Mouse (Mus musculus): ENCODE data around the gene Elk4. TPM values are rescaled to one million over a fixed set of nuclear protein-coding genes. Genes with fewer than 3 reads are reported as not detected.

Gene Elk4
- total RNA-seq, 2 experiments from 2014 or later: 69.6 to 76.1 TPM

GRCm38 (mm10) chr1:131990083-131990760 is 17.2 kb upstream of the Elk4 start:
- DNase-seq: peak; percentile 54
- intact Hi-C loops (cut with DNase I): no loop called here
- no peak overlapping the region for H3K4me3 ChIP-seq
- no peak for TF ChIP-seq CTCF (IDR thresholded peaks at IDR 0.05)
- H3K27ac ChIP-seq: peak overlapping the region; percentile 64

GRCm38 (mm10) chr1:131992561-131993001 is 14.8 kb upstream of the Elk4 start:
- Histone ChIP-seq H3K27ac (no peak overlapping the region), H3K4me3 (no peak overlapping the region)
- no peak for DNase-seq
- intact Hi-C loops (cut with DNase I): no loop called here
- no peak for TF ChIP-seq CTCF (IDR thresholded peaks at IDR 0.05)

DNA sequence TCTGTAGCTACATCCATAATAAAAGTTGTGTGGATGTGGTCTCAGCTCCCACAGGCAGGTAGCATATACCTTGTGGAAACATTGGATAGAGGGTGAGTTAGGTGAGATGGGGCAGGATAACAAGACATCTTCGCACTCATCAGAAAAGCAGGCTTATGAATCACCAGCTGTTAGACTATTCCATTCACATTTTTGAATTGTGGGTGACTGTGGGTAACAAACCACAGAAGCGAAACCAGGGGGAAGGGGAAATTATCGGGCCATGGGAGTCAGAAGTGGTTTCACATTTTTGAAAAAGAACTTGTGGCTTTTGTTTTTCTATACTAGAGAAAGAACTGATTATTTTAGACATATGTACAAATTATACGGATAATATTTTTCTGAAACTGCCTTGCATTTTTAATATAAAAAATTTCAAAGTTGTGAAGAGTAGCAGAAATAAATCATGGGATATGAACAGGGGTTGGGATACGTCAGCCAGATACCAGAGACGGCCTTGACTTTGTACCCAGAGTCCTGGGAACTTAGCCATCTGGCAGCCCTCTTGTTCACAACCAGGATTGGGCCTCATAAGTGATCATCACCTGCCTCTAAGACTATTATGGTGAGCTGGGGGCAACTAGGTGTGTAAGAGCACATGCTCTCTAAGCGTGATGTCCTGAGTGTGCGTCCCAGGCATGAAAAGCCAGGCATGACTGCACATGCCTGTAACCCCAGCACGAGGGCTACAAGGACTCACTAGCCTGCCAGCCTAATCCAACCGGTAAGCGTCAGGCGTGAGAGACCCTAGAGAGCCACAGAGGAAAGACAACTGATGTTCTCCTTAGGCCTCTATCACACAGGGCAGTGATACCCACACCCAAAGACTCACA is 14.0 kb upstream of the Elk4 start:
- no peak overlapping the region for H3K4me3 ChIP-seq
- TF ChIP-seq CTCF (IDR thresholded peaks at IDR 0.05): no peak
- peak; percentile 83 for DNase-seq
- H3K27ac ChIP-seq: peak overlapping the region; percentile 28; the same call in 1 of the 2 replicates
- intact Hi-C loops (cut with DNase I): no loop called here

DNA sequence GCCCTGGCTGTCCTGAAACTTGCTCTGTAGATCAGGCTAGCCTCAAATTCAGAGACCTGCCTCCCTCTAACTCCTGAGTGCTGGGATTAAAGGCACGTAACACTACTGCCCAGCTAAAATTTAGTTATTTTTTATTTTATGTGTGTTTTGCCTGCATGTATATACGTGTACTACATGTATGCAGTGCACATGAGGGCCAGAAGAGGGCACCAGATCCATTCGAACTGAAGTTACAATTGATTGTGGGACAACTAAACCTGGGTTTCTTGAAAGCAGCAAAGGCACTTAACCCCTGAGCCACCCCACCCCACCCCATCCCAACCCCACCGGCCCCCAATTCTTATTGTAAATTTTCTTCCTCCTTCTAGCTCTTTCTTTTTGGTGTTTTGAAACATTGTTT is 12.3 kb upstream of the Elk4 start:
- Histone ChIP-seq H3K4me3 (no peak overlapping the region), H3K27ac (no peak overlapping the region)
- peak; percentile 91 for TF ChIP-seq CTCF (IDR thresholded peaks at IDR 0.05)
- intact Hi-C loops (cut with DNase I): loop anchor here (1.0 kb wide), 2 partner anchors 50 to 121 kb away; no protein-coding TSS in a partner anchor
- DNase-seq: peak; percentile 65

DNA sequence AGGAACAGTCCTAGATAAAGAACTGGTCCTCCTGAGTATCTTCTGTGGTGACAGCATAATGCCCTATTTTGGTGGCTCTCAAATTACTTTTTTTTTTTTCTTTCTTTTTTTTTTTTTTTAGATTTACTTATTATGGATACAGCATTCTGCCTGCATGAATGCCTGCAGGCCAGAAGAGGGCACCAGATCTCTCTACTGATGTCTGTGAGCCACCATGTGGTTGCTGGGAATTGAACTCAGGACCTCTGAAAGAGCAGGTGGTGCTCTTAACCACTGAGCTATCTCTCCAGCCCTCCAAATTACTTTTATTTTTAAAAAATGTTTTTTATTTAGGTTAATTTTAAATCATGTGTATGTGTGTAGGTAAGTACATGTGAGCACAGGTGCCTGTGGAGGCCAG is 6.9 kb upstream of the Elk4 start:
- intact Hi-C loops (cut with DNase I): no loop called here
- no peak overlapping the region for H3K27ac ChIP-seq

GRCm38 (mm10) chr1:132001880-132002330 is 5.5 kb upstream of the Elk4 start:
- intact Hi-C loops (cut with DNase I): no loop called here
- no peak for DNase-seq
- Histone ChIP-seq H3K4me3 (no peak overlapping the region), H3K27ac (no peak overlapping the region)
- TF ChIP-seq CTCF (IDR thresholded peaks at IDR 0.05): no peak

More for the DNA sequence above, 6.9 kb upstream of the Elk4 start:
- TF ChIP-seq CTCF (IDR thresholded peaks at IDR 0.05): peak; percentile 64
- no peak overlapping the region for H3K4me3 ChIP-seq
- DNase-seq: no peak

- no peak overlapping the region for H3K4me3 ChIP-seq
- DNase-seq: no peak
- TF ChIP-seq CTCF (IDR thresholded peaks at IDR 0.05): no peak
- peak overlapping the region; percentile 100 for H3K27ac ChIP-seq
- intact Hi-C loops (cut with DNase I): no loop called here
Observed at GRCm38 (mm10) chr1:132003111-132003510, 4.3 kb upstream of the Elk4 start.

GRCm38 (mm10) chr1:132003817-132004216 is 3.6 kb upstream of the Elk4 start:
- TF ChIP-seq CTCF (IDR thresholded peaks at IDR 0.05): no peak
- DNase-seq: no peak
- H3K4me3 ChIP-seq: no peak overlapping the region
- H3K27ac ChIP-seq: peak overlapping the region; percentile 100
- intact Hi-C loops (cut with DNase I): no loop called here

GRCm38 (mm10) chr1:132004574-132005180 is 2.7 kb upstream of the Elk4 start:
- intact Hi-C loops (cut with DNase I): no loop called here
- Histone ChIP-seq H3K4me3 (no peak overlapping the region), H3K27ac (peak overlapping the region; percentile 100)
- no peak for TF ChIP-seq CTCF (IDR thresholded peaks at IDR 0.05)
- no peak for DNase-seq

DNA sequence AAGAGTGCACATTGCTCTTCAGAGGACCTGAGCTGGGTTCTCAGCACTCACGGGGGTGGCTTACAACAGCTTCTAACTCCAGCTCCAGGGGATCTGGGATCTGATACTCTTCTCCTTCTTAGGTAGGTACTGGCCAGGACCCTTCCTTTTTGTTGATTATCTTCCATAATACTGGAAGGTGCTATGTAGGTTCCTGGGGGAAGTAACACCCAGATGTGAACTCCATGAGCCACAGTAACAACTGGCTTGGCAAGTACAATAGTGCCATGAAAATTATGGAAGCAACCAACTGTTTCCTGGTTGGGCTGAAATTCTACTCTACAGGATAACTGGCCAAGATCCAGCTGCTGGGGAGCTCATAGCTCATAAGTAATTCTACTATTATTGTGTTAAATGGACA is 1.9 kb upstream of the Elk4 start:
- no peak for TF ChIP-seq CTCF (IDR thresholded peaks at IDR 0.05)
- H3K27ac ChIP-seq: peak overlapping the region; percentile 100
- H3K4me3 ChIP-seq: no peak overlapping the region
- intact Hi-C loops (cut with DNase I): no loop called here
- no peak for DNase-seq

DNA sequence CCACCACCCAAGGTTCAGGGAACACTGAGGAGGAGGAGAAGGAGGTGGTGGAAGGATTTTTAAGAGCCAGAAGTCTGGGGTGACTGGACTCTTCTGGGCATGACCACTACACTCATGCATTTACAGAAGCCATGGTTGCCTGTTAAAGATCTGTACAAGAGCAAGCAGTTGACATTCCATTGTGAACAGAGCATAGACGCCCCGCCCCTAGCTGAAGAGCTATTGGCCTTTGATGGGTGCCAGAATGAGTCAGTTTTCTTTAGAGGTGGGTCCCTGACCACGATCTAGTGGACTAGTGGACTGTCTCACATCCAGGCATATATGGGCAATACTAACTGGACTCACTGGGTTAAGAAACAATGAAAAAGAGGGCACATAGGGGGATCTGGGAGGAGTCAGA is 1.4 kb upstream of the Elk4 start:
- Histone ChIP-seq H3K4me3 (no peak overlapping the region), H3K27ac (peak overlapping the region; percentile 100; the same call in 1 of the 2 replicates)
- TF ChIP-seq CTCF (IDR thresholded peaks at IDR 0.05): no peak
- no peak for DNase-seq
- intact Hi-C loops (cut with DNase I): no loop called here

DNA sequence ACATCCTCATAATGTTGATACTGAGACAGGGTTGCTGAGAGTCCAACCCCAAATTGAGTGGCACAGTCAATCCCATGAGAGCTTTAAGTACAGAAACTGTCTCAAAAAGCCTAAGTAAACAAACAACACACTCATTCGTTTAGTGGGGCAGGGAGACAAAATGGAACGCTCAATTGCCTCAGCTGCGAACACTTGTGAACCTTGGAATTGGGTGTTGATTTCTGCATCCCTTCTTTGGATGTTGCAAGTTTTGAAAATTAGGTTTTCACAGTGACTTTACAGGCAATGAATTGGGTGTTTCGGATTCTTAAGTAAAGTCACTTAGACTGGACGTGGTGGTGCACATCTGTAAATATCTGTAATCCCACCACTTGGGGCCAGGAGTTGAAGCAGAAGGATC is 686 bp upstream of the Elk4 start:
- no peak for TF ChIP-seq CTCF (IDR thresholded peaks at IDR 0.05)
- H3K27ac ChIP-seq: peak overlapping the region; percentile 100
- peak overlapping the region; percentile 84 for H3K4me3 ChIP-seq
- no peak for DNase-seq
- intact Hi-C loops (cut with DNase I): no loop called here
